Mouse (Mus musculus): ENCODE results near the gene Vps25.

DNA sequence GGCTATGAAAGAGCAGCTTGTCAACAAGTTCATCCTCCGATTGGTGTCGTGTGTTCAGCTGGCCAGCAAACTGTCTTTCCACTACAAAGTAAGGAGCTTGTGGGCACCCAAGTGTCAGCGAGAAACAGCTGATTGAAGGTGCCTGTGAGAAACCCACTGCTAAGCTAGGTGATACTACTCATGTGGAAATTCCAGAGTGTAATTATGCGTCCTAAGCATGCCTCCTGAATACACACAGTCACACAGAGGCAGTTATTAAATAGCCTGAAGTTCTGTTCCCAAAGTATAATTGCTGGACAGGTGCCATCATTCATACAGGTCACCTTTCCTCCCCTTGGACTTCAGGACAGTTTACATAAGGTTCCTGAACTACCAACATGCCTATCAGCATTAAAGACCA lies 30.3 kb downstream of the Vps25 start:
- TF ChIP-seq EP300 (IDR thresholded peaks at IDR 0.05; ENCODE audit: low read depth) (no peak), CTCF (IDR thresholded peaks at IDR 0.05; ENCODE audit: low read depth) (no peak)
